Comparison of ENCODE assay signal across 14 mouse cellular contexts in genomic region chr5:135537794-135538214, GRCm38 (mm10). TPM values are rescaled to one million over a fixed set of nuclear protein-coding genes. Genes with fewer than 3 reads are reported as not detected.
A peak's percentile ranks its signal among the peaks of the same experiment; 100 is the strongest.
DNase-seq lines count a peak whose midpoint lies in the region; ATAC-seq and TF ChIP-seq lines count a peak whose summit lies in the region.
"Had no signal": no experiment of that assay in that cellular context is flagged by ENCODE, and none has a peak within 500 bp of the region (broad histone marks: within the 10 kb centered on the region; RNA-seq: fewer than 3 reads in every experiment).

No protein-coding gene starts in this region.

- 28% methylated on average over 10 of the region's 10 CpGs for WGBS in liver, embryonic 16.5 days (ENCODE audit: insufficient replicate concordance)
- 83% methylated on average over 10 of the region's 10 CpGs for WGBS in hindbrain, embryonic 13.5 days

- H3K4me1 ChIP-seq in MEL (ENCODE audit: control insufficient read depth in 1 of 2, insufficient read depth in 2 of 2, low read length in 2 of 2): peaks cover 0 to 14% of the 10 kb centered on the region in 2 experiments; a peak in 2 of 4 replicates
- H3K4me1 ChIP-seq in liver, embryonic 16.5 days (ENCODE audit: control insufficient read depth, low read depth, low read length): no peaks in the 10 kb centered on the region
- no peaks in the 10 kb centered on the region for H3K4me1 ChIP-seq in hindbrain, embryonic 13.5 days (replicated peaks)
- H3K4me1 ChIP-seq: midbrain, embryonic 15.5 days had no signal

- peaks cover 0 to 3% of the 10 kb centered on the region in 2 experiments; a peak in 2 of 4 replicates for H3K36me3 ChIP-seq in MEL (ENCODE audit: control insufficient read depth in 1 of 2, insufficient read depth in 2 of 2, low read length in 2 of 2)
- H3K36me3 ChIP-seq in liver, embryonic 16.5 days (ENCODE audit: control insufficient read depth, insufficient read depth): no peaks in the 10 kb centered on the region
- H3K36me3 ChIP-seq in hindbrain, embryonic 13.5 days: no peaks in the 10 kb centered on the region
- H3K36me3 ChIP-seq: midbrain, embryonic 15.5 days had no signal

- H3K27ac ChIP-seq in MEL (ENCODE audit: control insufficient read depth, low read depth, low read length): peak overlapping the region; percentile 22
- H3K27ac ChIP-seq in liver, embryonic 16.5 days (ENCODE audit: low read length): no peak overlapping the region
- H3K27ac ChIP-seq in hindbrain, embryonic 13.5 days: no peak overlapping the region
- H3K27ac ChIP-seq: hindbrain, postnatal 0 days; midbrain, embryonic 15.5 days had no signal

- no peaks in the 10 kb centered on the region for H3K9me3 ChIP-seq in MEL (replicated peaks; ENCODE audit: insufficient read depth, low read length)
- H3K9me3 ChIP-seq in liver, embryonic 16.5 days (replicated peaks; ENCODE audit: control insufficient read depth, low read length): no peaks in the 10 kb centered on the region
- no peaks in the 10 kb centered on the region for H3K9me3 ChIP-seq in hindbrain, embryonic 13.5 days
- H3K9me3 ChIP-seq: midbrain, embryonic 15.5 days had no signal

- H3K4me2 ChIP-seq in liver, embryonic 16.5 days (ENCODE audit: low read depth, low read length): peak overlapping the region; percentile 12; the same call in 1 of the 2 replicates
- no peak overlapping the region for H3K4me2 ChIP-seq in hindbrain, embryonic 13.5 days
- H3K4me2 ChIP-seq: midbrain, embryonic 15.5 days had no signal

- no peak for TF ChIP-seq EP300 in MEL (IDR thresholded peaks at IDR 0.05; ENCODE audit: low read depth in 1 of 2, low read length in 2 of 2)

- TF ChIP-seq CTCF in MEL (IDR thresholded peaks at IDR 0.05 in 2 of 3, conservative IDR thresholded peaks at IDR 0.05 in 1 of 3; ENCODE audit: control insufficient read depth in 1 of 3, insufficient read depth in 1 of 3, low read depth in 2 of 3, low read length in 3 of 3, poor library complexity in 1 of 3, severe bottlenecking in 1 of 3): peak in 2 of 3 experiments; percentile 18 to 38; a peak in 2 of 6 replicates

- DNase-seq in CD4-positive helper T cell, adult 2 months (ENCODE audit: low read depth, low spot score): peak; percentile 79
- DNase-seq in MEL (ENCODE audit: low read depth, low spot score): peak; percentile 54
- peak; percentile 9 to 55 for DNase-seq in spleen, postnatal 10 days (ENCODE audit: low spot score in 2 of 2)
- no peak for DNase-seq in embryo, embryonic 10.5 days (ENCODE audit: low spot score)
- DNase-seq in kidney, adult 8-10 months: no peak
- DNase-seq: cerebellum, postnatal 25 days had no signal

- H3K27me3 ChIP-seq in MEL (ENCODE audit: control insufficient read depth in 1 of 2, insufficient read depth in 2 of 2, low read length in 2 of 2): no peaks in the 10 kb centered on the region
- no peaks in the 10 kb centered on the region for H3K27me3 ChIP-seq in liver, embryonic 16.5 days (ENCODE audit: control insufficient read depth, insufficient read depth, low read depth, low read length)
- no peaks in the 10 kb centered on the region for H3K27me3 ChIP-seq in hindbrain, embryonic 13.5 days
- H3K27me3 ChIP-seq: midbrain, embryonic 15.5 days had no signal

- no peak for TF ChIP-seq RAD21 in MEL (IDR thresholded peaks at IDR 0.05; ENCODE audit: low read depth, low read length)

- TF ChIP-seq POLR2A in MEL (IDR thresholded peaks at IDR 0.05; ENCODE audit: control insufficient read depth in 1 of 2, insufficient read depth in 1 of 2, low read depth in 1 of 2, low read length in 2 of 2, poor library complexity in 1 of 2): 0 out of 4 replicates have a peak, but pooled peaks of 1 of the 2 experiments have one; percentile 31

- no peaks in the 10 kb centered on the region for H3K79me2 ChIP-seq in MEL (ENCODE audit: control insufficient read depth, insufficient read depth, low read length, poor library complexity)

- no peak for ATAC-seq in liver, embryonic 16.5 days (ENCODE audit: low read depth)
- no peak for ATAC-seq in hindbrain, embryonic 13.5 days (ENCODE audit: low FRiP score)
- ATAC-seq: hindbrain, postnatal 0 days; midbrain, embryonic 15.5 days had no signal

- H3K4me3 ChIP-seq in MEL (ENCODE audit: control insufficient read depth in 1 of 2, insufficient read depth in 1 of 2, low read depth in 2 of 2, low read length in 2 of 2): peak overlapping the region in 1 of 2 experiments; percentile 23; a peak in 1 of 4 replicates
- no peak overlapping the region for H3K4me3 ChIP-seq in liver, embryonic 16.5 days (ENCODE audit: low read depth, low read length)
- H3K4me3 ChIP-seq in hindbrain, embryonic 13.5 days: no peak overlapping the region
- H3K4me3 ChIP-seq: midbrain, embryonic 15.5 days had no signal

- no peak overlapping the region for H3K9ac ChIP-seq in MEL (ENCODE audit: control insufficient read depth, low read depth, low read length, poor library complexity, severe bottlenecking)
- no peak overlapping the region for H3K9ac ChIP-seq in liver, embryonic 16.5 days (ENCODE audit: low read depth, low read length)
- H3K9ac ChIP-seq in hindbrain, embryonic 13.5 days: no peak overlapping the region
- H3K9ac ChIP-seq: midbrain, embryonic 15.5 days had no signal

TF ChIP-seq in MEL, 35 proteins besides CTCF, POLR2A, EP300 and RAD21 (continues in another document):
- TF ChIP-seq GATA1 (IDR thresholded peaks at IDR 0.05; ENCODE audit: low read depth, low read length) (no peak), NRF1 (IDR thresholded peaks at IDR 0.05; ENCODE audit: insufficient read depth, low read depth, low read length, poor library complexity, severe bottlenecking) (no peak), TAL1 (IDR thresholded peaks at IDR 0.05; ENCODE audit: low read length) (no peak), USF1 (IDR thresholded peaks at IDR 0.05; ENCODE audit: low read depth, low read length) (peak; percentile 96), RCOR1 (IDR thresholded peaks at IDR 0.05; ENCODE audit: low read depth, low read length) (no peak), ZMIZ1 (IDR thresholded peaks at IDR 0.05; ENCODE audit: low read depth, low read length) (no peak), TBP (IDR thresholded peaks at IDR 0.05; ENCODE audit: low read depth, low read length) (no peak), E2F4 (IDR thresholded peaks at IDR 0.05; ENCODE audit: borderline replicate concordance, low read depth, low read length) (no peak), CHD1 (IDR thresholded peaks at IDR 0.05; ENCODE audit: low read depth, low read length) (no peak), TCF12 (IDR thresholded peaks at IDR 0.05; ENCODE audit: low read depth, low read length) (no peak), JUND (IDR thresholded peaks at IDR 0.05; ENCODE audit: low read depth, low read length) (no peak), MYC (IDR thresholded peaks at IDR 0.05; ENCODE audit: low read depth, low read length) (peak; percentile 37; the same call in 1 of the 2 replicates), ZC3H11A (IDR thresholded peaks at IDR 0.05; ENCODE audit: low read depth, low read length) (no peak), ZNF384 (IDR thresholded peaks at IDR 0.05; ENCODE audit: low read depth, low read length) (no peak), POLR2AphosphoS2 (IDR thresholded peaks at IDR 0.05; ENCODE audit: low read length) (no peak), ELF1 (IDR thresholded peaks at IDR 0.05; ENCODE audit: low read depth, low read length) (no peak), MYB (IDR thresholded peaks at IDR 0.05; ENCODE audit: low read depth, low read length) (no peak), MXI1 (IDR thresholded peaks at IDR 0.05; ENCODE audit: low read depth, low read length) (no peak), ZKSCAN1 (IDR thresholded peaks at IDR 0.05; ENCODE audit: low read depth, low read length) (no peak), SIN3A (IDR thresholded peaks at IDR 0.05; ENCODE audit: low read length) (no peak), NELFE (IDR thresholded peaks at IDR 0.05; ENCODE audit: low read depth, low read length) (no peak), GABPA (IDR thresholded peaks at IDR 0.05; ENCODE audit: low read depth, low read length) (no peak), BHLHE40 (IDR thresholded peaks at IDR 0.05; ENCODE audit: borderline replicate concordance, low read depth, low read length) (no peak), KAT2A (conservative IDR thresholded peaks at IDR 0.05; ENCODE audit: low read depth, low read length) (no peak), SMC3 (IDR thresholded peaks at IDR 0.05; ENCODE audit: low read depth, low read length) (no peak), MAZ (IDR thresholded peaks at IDR 0.05; ENCODE audit: low read depth, low read length) (no peak), HCFC1 (IDR thresholded peaks at IDR 0.05; ENCODE audit: low read depth, low read length) (0 out of 2 replicates have a peak, but pooled peaks have one; percentile 23), MEF2A (IDR thresholded peaks at IDR 0.05; ENCODE audit: extremely low read depth, insufficient replicate concordance, low read depth, low read length, poor library complexity, severe bottlenecking) (no peak), ETS1 (IDR thresholded peaks at IDR 0.05; ENCODE audit: low read depth, low read length) (no peak), USF2 (IDR thresholded peaks at IDR 0.05; ENCODE audit: borderline replicate concordance in 1 of 2, insufficient read depth in 1 of 2, low read depth in 1 of 2, low read length in 2 of 2) (peak; percentile 80 to 96), POLR2AphosphoS5 (IDR thresholded peaks at IDR 0.05; ENCODE audit: borderline replicate concordance, low read depth, low read length) (no peak)

RNA-seq across cellular contexts. Expression of gene Hip1, which starts 7.1 kb away (rescaled TPM):
- 0.23 and 0.26 TPM in 2 replicates for total RNA-seq in MEL (2012; rRNA removed)
- polyA plus RNA-seq in MEL (2012; ENCODE audit: insufficient read depth in 1 of 2, insufficient read length in 2 of 2, low read depth in 1 of 2, low replicate concordance in 2 of 2, missing spikeins in 1 of 2): under 1 TPM in 1 of 2 experiments, not detected in 1; 0.75 TPM
- polyA plus RNA-seq in liver, embryonic 16.5 days (2015; fragmentation: Nextera tagmentation; extraction: Ambion mirVana): 3.3 and 3.9 TPM in 2 replicates
- 38.4 and 38.5 TPM in 2 replicates for polyA plus RNA-seq in hindbrain, embryonic 13.5 days (2015; fragmentation: Nextera tagmentation; extraction: Ambion mirVana)

RNA-seq across cellular contexts. Expression of gene Ccl26, which starts 25.6 kb away (rescaled TPM):
- not detected in 2 replicates for total RNA-seq in MEL (2012; rRNA removed)
- not detected for polyA plus RNA-seq in MEL (2012; ENCODE audit: insufficient read depth in 1 of 2, insufficient read length in 2 of 2, low read depth in 1 of 2, low replicate concordance in 2 of 2, missing spikeins in 1 of 2)
- not detected in 2 replicates for polyA plus RNA-seq in liver, embryonic 16.5 days (2015; fragmentation: Nextera tagmentation; extraction: Ambion mirVana)
- not detected in 2 replicates for polyA plus RNA-seq in hindbrain, embryonic 13.5 days (2015; fragmentation: Nextera tagmentation; extraction: Ambion mirVana)
- total RNA-seq: adrenal gland, adult 18-20 months; hindbrain, postnatal 0 days had no signal
- polyA plus RNA-seq: gonadal fat pad, adult 2 months; hindbrain, postnatal 0 days; limb, embryonic 14.5 days; midbrain, embryonic 15.5 days; urinary bladder, adult 2 months had no signal

RNA-seq across cellular contexts. Expression of gene Ccl24, which starts 35.0 kb away (rescaled TPM):
- not detected in 2 replicates for total RNA-seq in MEL (2012; rRNA removed)
- not detected for polyA plus RNA-seq in MEL (2012; ENCODE audit: insufficient read depth in 1 of 2, insufficient read length in 2 of 2, low read depth in 1 of 2, low replicate concordance in 2 of 2, missing spikeins in 1 of 2)
- 17.1 and 19.9 TPM in 2 replicates for polyA plus RNA-seq in liver, embryonic 16.5 days (2015; fragmentation: Nextera tagmentation; extraction: Ambion mirVana)
- 3.7 and 4.4 TPM in 2 replicates for polyA plus RNA-seq in hindbrain, embryonic 13.5 days (2015; fragmentation: Nextera tagmentation; extraction: Ambion mirVana)

Comparison
In these comparisons a context has a peak if more than half of its experiments do, and no peak if none do; other contexts are left out.
1. DNase-seq: peak in CD4-positive helper T cell, adult 2 months (single experiment), MEL (single experiment) and spleen, postnatal 10 days (2 of 2); none in embryo, embryonic 10.5 days (single experiment) and kidney, adult 8-10 months (0 of 2).